Mouse (Mus musculus): Measurements from ENCODE around the gene Emilin2.

Gene Emilin2

DNA sequence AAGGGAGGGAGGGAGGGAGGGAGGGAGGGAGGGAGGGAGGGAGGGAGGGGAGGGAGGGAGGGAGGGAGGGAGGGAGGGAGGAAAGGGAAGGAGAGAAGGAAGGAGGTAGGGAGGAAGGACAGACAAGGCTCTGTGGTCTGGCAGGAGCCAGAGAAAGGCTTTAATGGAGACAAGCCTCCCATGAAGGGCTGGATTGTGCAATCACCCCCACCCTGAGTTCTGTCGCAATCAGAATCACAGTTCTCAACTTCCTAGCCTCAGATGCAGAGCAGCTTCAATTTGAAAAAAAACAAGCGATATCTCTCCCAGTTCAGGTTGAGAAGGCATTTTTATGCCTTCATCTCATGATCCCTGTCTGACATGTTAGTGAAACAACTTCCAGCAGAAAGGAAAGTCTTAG is 11.4 kb downstream of the Emilin2 start:
- DNase-seq (ENCODE audit: low read depth, low spot score): peak; percentile 77

DNA sequence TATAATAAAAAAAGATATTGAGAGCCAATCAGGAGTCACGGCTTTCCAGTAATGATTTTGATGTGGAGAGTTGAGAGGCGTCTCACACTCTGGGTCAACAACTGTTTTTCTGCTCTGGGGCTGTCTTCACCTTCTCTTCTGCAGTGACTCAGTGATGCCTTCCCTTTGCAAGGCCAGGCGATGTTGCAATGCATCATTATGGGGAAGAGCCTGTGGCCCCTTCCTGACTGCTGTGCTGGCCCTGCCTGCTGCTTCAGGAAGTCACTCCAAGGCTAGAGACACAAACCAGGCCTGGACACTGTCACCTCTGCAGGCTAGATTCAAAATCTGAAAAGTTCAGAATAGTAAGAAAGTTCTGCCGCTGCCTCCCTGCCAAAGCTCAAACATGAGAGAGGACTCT is 11.9 kb downstream of the Emilin2 start:
- peak; percentile 65 for DNase-seq (ENCODE audit: low read depth, low spot score)

DNA sequence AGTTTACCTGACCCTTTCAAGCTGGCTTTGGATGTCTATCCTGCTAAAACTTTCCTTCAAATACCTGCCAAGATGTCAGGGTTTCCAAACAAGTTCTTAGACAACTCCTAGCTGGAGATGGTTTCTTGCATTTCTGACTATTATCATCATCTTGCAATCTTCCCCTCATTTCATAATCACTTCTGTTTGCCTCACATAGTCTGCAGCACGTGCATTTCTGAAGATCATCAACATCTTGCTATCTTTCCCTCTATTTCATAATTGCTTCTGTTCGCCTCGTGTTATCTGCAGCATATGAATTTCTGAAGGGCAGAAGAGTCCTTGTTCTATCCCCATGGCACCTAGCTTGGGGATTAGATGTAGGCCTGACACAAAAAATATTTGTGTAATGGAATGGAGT is 17.2 kb downstream of the Emilin2 start:
- DNase-seq (ENCODE audit: low read depth, low spot score): no peak

- no peak for DNase-seq (ENCODE audit: low read depth, low spot score)
These were observed 18.9 kb downstream of the Emilin2 start for GRCm38 (mm10) chr17:71292897-71293296.

DNA sequence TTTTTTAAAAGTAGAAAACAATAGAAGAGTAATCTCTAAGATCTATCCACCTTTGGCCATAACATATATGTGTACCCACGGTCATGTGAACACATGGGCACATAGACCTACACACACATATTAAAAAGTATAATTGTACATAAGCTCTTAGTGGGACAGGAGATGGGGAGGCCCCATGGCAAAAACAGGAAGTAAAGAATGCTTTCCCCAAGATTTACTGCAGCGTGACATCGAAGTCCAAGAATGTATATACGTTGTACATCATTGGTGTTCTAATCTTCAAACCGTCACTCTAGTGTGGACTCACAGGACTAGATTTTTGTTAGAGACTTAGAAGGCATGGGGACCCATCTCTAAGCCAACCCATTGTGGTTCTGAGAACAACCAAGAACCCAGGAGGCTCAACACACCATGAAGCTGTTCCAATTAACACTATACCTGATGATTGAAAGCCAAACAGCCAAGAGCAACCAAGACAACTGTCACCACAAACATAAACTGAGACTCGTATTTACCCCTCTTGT is 19.8 kb downstream of the Emilin2 start:
- no peak for DNase-seq (ENCODE audit: low read depth, low spot score)

DNA sequence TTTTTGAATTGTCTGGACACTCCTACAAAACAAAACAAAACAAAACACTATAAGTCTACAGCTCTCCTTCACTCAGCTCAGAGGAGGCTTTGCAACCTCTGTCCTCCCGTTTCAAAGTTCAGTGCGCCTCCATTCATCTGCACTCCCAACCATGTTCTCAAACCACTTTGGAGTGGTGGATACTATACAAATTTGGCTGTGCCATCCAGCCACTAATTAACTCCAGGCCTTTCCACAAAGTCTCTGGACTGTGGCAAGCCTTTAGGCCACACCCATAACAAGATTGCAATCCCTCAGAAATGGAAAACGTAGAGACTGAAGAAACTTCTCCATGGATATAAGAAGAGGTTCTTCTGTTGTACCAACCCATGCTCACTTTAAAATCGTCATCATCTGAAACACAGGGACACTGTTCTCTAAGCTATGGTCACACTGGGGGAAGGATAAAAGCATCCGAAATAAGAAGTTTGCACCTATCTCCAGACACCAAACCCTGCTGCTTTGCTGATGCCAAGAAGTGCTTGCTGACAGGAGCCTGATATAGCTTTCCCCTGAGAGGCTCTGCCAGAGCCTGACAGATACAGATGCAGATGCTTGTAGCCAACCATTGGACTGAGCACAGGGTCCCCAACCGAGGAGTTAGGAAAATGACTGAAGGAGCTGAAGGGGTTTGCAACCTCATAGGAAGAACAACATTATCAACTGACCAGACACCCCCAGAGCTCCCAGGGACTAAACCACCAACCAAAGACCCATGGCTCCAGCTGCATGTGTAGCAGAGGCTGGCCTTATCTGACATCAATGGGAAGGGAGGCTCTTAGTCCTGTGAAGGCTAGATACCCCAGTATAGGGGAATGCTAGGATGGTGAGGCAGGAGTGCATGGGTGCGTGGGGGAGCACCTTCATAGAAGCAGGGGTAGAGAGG is 21.0 kb downstream of the Emilin2 start:
- no peak for DNase-seq (ENCODE audit: low read depth, low spot score)

DNA sequence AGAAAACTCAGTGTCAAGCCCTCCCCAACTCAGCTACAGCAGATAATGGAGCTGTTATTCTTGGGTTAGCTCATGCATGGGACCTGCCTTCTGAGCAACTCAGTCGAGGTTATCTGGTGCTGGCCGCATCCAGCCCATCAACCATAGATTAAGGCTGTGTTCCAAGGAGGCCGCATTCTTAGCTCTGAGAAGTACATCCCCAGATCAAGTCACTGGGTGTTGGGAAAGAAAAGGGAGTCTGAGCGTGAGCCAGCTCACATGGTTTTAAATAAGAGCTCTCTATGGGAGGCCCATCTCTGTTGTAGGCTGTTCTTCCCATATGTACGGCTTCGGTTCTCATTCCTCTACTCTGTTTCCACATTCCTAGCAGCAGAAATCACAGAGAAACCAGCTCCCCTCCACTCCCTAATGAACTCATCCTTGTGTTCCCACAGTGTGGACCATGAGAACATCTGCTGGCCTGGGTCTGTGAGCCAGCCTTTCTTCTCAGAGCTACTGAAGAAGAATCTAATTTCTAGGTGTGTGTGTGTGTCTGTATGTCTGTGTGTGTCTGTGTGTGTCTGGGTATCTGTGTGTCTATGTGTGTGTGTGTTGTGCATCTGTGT is 22.1 kb downstream of the Emilin2 start:
- no peak for DNase-seq (ENCODE audit: low read depth, low spot score)

DNA sequence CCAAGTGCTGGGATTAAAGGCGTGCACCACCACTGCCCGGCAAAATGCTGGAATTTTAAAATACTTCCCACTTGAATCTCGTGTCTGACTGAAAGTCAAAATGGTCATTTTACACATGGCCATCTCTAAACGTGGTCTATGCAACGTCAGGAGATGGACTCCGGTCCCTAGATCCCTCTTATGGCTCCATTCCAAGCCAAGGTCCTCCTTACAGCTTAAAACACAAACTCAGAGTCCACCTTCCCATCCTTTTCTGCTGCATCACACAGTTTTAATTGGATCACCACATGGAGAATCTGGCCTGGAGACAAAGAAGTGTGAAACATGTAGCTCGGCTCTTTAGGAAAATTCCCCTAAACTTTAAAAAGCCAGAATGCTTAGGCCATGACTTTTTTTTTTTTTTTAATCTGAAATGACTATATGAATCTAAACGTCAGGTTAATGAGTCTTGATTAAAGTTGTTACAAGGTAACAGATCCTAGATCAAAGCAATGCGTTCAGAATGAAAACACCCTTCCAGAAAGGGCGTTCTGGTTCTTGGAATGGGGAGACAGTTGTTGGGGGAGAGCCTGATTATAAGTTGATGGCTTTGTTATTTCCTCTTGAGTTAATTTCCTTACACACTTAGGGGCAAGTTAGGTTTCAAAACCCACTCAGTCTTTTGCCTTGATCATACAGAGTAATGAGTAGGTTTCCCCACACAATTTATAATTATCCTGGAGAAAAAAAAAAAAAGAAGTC is 22.8 kb downstream of the Emilin2 start:
- no peak for DNase-seq (ENCODE audit: low read depth, low spot score)

DNA sequence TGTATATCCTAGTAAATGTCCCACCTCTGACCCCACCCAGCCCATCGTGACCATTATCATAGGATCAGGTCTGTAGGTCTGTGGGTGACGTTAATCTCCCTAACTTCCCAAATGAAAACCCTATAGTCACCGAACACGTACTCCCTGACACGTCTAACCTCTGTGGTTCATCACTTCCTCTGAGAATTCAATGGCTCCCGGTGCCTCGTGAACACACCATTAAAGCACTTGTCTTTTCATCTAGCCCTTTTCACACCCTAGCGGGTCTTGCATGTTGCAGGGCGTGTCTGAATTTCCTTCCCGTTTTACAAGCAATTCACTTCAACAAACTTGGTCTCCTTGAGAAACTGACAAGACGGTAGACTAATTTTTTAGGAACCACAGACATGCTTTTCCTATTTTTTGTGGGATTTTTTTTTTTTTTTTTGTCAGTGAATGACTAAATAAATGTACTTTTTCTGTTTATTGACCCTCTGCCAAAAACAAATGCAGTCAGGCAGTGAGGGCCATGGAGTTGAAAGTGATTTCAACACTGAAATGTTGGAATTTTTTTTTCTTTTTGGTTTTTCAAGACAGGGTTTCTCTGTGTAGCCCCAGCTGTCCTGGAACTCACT is 23.5 kb downstream of the Emilin2 start:
- DNase-seq (ENCODE audit: low read depth, low spot score): no peak

DNA sequence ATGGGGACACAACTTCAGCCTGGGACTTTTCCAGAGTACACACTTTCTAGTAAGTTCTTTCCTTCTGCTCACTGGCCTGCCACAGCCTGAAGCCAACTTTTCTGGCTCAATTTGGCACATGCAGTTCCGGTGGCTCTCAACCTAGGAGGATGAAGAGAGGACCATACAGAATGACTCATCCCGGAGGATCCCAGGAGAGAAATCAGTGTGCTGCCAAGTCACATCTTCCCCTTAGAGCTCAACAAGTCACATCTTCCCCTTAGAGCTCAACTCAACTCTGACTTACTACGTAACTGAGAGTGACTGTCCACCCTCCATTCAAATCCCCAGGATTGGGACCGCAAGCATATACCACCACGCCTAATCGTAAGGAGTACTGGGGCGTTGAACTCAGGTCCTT is 24.2 kb downstream of the Emilin2 start:
- DNase-seq (ENCODE audit: low read depth, low spot score): no peak

GRCm38 (mm10) chr17:71285929-71286328 is 25.8 kb downstream of the Emilin2 start:
- peak; percentile 91 for DNase-seq (ENCODE audit: low read depth, low spot score)

- DNase-seq (ENCODE audit: low read depth, low spot score): no peak
These were observed 26.9 kb downstream of the Emilin2 start for GRCm38 (mm10) chr17:71284890-71285289.

DNA sequence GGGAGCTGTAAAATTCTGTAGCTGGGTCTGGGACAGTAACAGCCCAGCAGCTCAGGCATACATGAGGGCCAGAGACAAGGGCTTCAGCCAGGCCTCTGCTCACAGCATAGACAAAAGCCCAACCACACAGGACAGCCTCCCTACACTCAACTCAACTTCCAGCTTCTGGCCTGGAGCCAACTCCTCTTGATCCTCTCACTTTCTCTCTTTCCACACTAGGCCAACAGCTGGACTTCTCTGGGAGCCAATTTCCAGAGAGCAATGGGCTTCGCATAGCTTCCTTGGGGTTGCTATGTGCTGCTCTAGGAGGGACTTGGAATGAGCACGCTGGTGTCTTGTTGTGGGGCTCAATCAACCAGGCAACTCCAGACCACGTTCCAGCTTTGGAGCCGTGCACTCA is 28.5 kb downstream of the Emilin2 start:
- DNase-seq (ENCODE audit: low read depth, low spot score): peak; percentile 79

- no peak for DNase-seq (ENCODE audit: low read depth, low spot score)
These were observed 29.1 kb downstream of the Emilin2 start for GRCm38 (mm10) chr17:71282716-71283115.

DNA sequence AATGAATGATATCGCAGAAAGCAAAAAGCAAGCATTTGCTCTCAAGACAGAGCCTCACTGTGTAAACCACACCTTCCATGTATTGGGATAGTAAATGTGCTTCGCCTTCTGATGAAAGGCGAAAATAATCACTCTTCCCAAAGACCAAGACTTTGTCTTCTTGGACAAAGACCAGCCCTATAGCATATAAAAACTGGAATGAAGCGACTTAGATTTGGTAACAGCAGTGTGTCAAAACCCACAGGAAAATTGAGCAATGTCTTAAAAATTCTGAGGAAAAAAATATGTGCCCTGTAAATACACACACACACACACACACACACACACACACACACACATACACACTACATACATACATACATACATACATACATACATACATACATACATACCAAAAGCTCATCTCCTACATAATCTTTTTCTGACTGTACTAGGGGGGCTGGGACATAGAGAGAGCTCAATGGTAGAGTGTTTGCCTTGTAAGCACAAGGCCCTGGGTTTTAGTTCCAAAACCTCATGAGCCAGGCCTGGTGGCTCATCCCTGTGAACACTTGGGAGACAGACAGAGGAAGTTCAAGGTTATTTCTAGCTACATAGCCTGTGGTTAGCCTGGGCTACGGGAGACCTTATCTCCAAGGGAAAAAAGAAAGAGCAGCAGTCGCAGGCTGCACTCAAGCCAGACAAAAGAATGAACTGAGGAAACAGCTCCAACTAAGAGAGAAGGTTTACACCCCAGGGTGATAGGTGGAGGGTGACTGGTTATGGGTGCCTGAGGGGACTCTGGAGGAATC is 33.9 kb downstream of the Emilin2 start:
- DNase-seq (ENCODE audit: low read depth, low spot score): no peak

DNA sequence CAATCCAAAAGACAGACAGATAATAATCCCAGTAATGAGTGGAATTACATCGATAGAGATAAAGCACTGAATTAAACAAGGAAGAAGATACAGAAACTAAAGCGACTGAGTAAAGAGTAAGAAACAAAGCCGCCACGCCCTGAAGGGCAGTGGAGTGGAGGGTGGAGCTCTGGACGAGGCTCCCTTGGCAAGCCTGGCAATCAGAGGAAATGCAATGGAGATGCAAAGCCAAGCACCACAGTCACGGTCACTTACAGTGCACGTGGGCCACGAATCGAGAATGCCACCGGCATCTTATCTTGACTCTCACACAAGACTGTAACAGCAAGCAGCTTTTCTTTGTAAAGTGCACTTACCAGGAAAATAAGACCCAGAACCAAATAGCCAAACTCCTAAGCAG is 35.0 kb downstream of the Emilin2 start:
- DNase-seq (ENCODE audit: low read depth, low spot score): no peak

GRCm38 (mm10) chr17:71273901-71274300 is 37.9 kb downstream of the Emilin2 start:
- no peak for DNase-seq (ENCODE audit: low read depth, low spot score)

DNA sequence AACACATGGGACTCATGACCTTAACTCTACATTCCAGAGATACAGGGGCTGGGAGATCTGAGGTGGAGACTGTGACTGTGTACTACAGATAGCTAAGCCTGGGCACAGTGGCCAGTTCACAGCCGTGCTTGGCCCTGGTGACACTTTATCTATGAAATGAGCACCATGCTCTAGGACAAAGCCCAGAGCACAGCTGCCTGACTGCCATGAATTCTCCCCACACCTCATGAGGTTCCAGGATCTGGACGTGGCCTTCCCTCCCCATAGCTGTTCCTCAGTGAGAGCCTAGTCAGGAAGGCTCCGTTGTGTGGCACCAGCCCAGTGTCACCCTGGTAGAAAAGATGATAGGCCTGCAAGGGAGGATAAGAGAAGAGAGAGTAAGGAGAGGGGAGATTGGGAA is 43.2 kb downstream of the Emilin2 start:
- no peak for DNase-seq (ENCODE audit: low read depth, low spot score)

DNA sequence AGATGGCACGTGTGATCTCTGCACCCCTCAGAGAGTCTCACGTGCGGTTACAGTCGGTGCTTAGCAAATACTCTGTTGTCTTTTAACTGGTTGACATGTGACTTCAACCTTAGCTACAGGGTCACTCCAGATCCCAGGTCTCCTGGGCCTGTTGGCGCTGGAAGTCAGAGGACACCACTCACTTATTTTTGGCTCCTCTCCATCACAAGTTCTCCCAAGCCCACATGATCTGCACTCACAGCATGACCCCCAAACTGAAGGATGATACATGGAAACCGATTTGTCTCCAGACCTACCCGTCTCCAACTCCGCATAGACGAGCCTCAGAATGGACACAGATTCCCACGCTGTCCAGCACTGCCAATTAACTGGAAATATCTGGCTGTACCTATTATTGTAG is 43.6 kb downstream of the Emilin2 start:
- DNase-seq (ENCODE audit: low read depth, low spot score): no peak

DNA sequence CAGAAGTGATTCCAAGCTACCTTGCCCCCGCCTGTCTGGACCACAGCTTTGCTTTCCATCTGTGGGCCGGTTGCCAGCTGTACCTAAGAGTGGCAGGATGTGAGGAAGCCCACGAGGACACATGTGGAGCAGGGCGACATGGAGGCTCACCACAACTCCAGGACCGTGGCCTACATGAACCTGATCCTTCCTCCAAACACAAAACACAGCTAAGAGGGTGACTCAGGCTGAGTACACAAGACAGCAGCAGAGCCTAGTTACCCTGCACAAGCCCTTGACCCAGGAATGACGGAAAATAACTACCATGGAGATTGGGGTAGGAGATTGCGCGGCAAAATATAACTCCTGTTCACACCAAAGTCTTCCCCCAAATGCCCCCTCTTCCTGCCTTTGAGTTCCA is 44.4 kb downstream of the Emilin2 start:
- no peak for DNase-seq (ENCODE audit: low read depth, low spot score)

Data from skeletal muscle tissue, adult 2 months (tissue).